Mouse (Mus musculus) hindbrain, embryonic 14.5 days (tissue): ENCODE measurements around the gene Gm48551. TPM values are rescaled to one million over a fixed set of nuclear protein-coding genes. Genes with fewer than 3 reads are reported as not detected.

Experiments
- ATAC-seq: fragments of 200-750 bp; cut with Nextera tagmentation; 2 replicates; pipeline ENCODE4 v1.8.0; 2017; ENCODE audit warnings: moderate number of reproducible peaks, mild to moderate bottlenecking, moderate TSS enrichment, moderate library complexity; ENCODE audit not compliant: low FRiP score
- DNase-seq: peaks from one replicate; pipeline ENCODE4 v3.0.0-alpha.2; 2015; ENCODE audit warnings: low spot score
- H3K27ac ChIP-seq: fragments of 300-500 bp; sonication (generic); 2 replicates; pipeline ENCODE4 v1.5.1; 2014; ENCODE audit warnings: mild to moderate bottlenecking, moderate library complexity
- H3K27me3 ChIP-seq: fragments of 300-500 bp; sonication (generic); 2 replicates; pipeline ENCODE4 v1.6.1; 2014; ENCODE audit warnings: mild to moderate bottlenecking, low read length, mixed read lengths; ENCODE audit not compliant: control insufficient read depth, insufficient read depth
- H3K36me3 ChIP-seq: fragments of 300-500 bp; sonication (generic); replicated peaks from 2 replicates; pipeline ENCODE4 v1.6.1; 2014; ENCODE audit not compliant: control insufficient read depth, insufficient read depth
- H3K4me1 ChIP-seq: fragments of 300-500 bp; sonication (generic); replicated peaks from 2 replicates; pipeline ENCODE4 v1.6.1; 2014; ENCODE audit warnings: antibody characterized with exemption, low read length, mixed read lengths; ENCODE audit not compliant: control insufficient read depth, insufficient read depth
- H3K4me2 ChIP-seq: fragments of 300-500 bp; sonication (generic); replicated peaks from 2 replicates; pipeline ENCODE4 v1.6.1; 2014; ENCODE audit warnings: mild to moderate bottlenecking, moderate library complexity
- H3K4me3 ChIP-seq: fragments of 300-500 bp; sonication (generic); replicated peaks from 2 replicates; pipeline ENCODE4 v1.5.1; 2014; ENCODE audit warnings: mild to moderate bottlenecking, low read length
- H3K9ac ChIP-seq: fragments of 300-500 bp; sonication (generic); 2 replicates; pipeline ENCODE4 v1.6.1; 2014
- H3K9me3 ChIP-seq: fragments of 300-500 bp; sonication (generic); 2 replicates; pipeline ENCODE4 v1.6.1; 2016; ENCODE audit warnings: low read length; ENCODE audit not compliant: control insufficient read depth
- WGBS: fragments of 180-500 bp; shearing (Covaris S2); extraction: QIAGEN DNeasy Blood & Tissue Kit; methylation state at CpG from one replicate; pipeline ENCODE4 v1.1.7; 2014; 5-methylcytosine and 5-hydroxymethylcytosine counted together
- polyA plus RNA-seq: library from polyadenylated mRNA; unstranded; fragments of >200 nt; fragmentation: Nextera tagmentation; extraction: Ambion mirVana; gene quantifications from 2 replicates; pipeline ENCODE4 v1.2.1, GENCODE M21; 2014

The Gm48551 gene
- polyA plus RNA-seq, 1 experiment from 2014 or later = 5.7 TPM

- H3K9ac ChIP-seq = no peak overlapping the region
- H3K4me2 ChIP-seq = peak overlapping the region; percentile 27
- ATAC-seq (no peak), DNase-seq (no peak)
- H3K27ac ChIP-seq = no peak overlapping the region
- H3K36me3 ChIP-seq = peaks cover 57% of the 10 kb centered on the region
- no peaks in the 10 kb centered on the region for H3K9me3 ChIP-seq
- 70% methylated on average over 18 of the region's 18 CpGs for WGBS
- peaks cover 29% of the 10 kb centered on the region for H3K4me1 ChIP-seq
- no peaks in the 10 kb centered on the region for H3K27me3 ChIP-seq
- no peak overlapping the region for H3K4me3 ChIP-seq
Observed at GRCm38 (mm10) chr10:81399798-81400308, 15.6 kb downstream of the Gm48551 start.

- Histone ChIP-seq H3K4me2 (peak overlapping the region; percentile 27), H3K27ac (no peak overlapping the region), H3K4me1 (peaks cover 29% of the 10 kb centered on the region), H3K9ac (0 out of 2 replicates have a peak overlapping the region, but pooled peaks have one; percentile 7), H3K27me3 (no peaks in the 10 kb centered on the region), H3K4me3 (no peak overlapping the region), H3K9me3 (no peaks in the 10 kb centered on the region), H3K36me3 (peaks cover 64% of the 10 kb centered on the region)
- DNase-seq = no peak
- 35% methylated on average over 22 of the region's 22 CpGs for WGBS
- no peak for ATAC-seq
Observed at GRCm38 (mm10) chr10:81400371-81401204, 16.3 kb downstream of the Gm48551 start.

- peaks cover 70% of the 10 kb centered on the region for H3K36me3 ChIP-seq
- no peaks in the 10 kb centered on the region for H3K27me3 ChIP-seq
- ATAC-seq = no peak
- H3K4me1 ChIP-seq = peaks cover 29% of the 10 kb centered on the region
- WGBS = 24% methylated on average over 10 of the region's 10 CpGs
- no peaks in the 10 kb centered on the region for H3K9me3 ChIP-seq
- DNase-seq = peak; percentile 39
- H3K4me3 ChIP-seq = no peak overlapping the region
- H3K27ac ChIP-seq = peak overlapping the region; percentile 74
- H3K4me2 ChIP-seq = peak overlapping the region; percentile 27; the same call in 1 of the 2 replicates
- H3K9ac ChIP-seq = peak overlapping the region; percentile 16; the same call in 1 of the 2 replicates
Observed at GRCm38 (mm10) chr10:81401205-81401520, 16.9 kb downstream of the Gm48551 start.

- H3K27ac ChIP-seq = peak overlapping the region; percentile 74
- no peak overlapping the region for H3K4me3 ChIP-seq
- H3K4me1 ChIP-seq = peaks cover 32% of the 10 kb centered on the region
- 6% methylated on average over 18 of the region's 18 CpGs for WGBS
- peaks cover 75% of the 10 kb centered on the region for H3K36me3 ChIP-seq
- H3K9me3 ChIP-seq = no peaks in the 10 kb centered on the region
- DNase-seq = peak; percentile 68
- H3K9ac ChIP-seq = peak overlapping the region; percentile 16; the same call in 1 of the 2 replicates
- H3K27me3 ChIP-seq = no peaks in the 10 kb centered on the region
- peak overlapping the region; percentile 27; the same call in 1 of the 2 replicates for H3K4me2 ChIP-seq
- ATAC-seq = peak; percentile 67
Observed at GRCm38 (mm10) chr10:81401521-81402226, 17.4 kb downstream of the Gm48551 start.

GRCm38 (mm10) chr10:81402227-81402765 is 18.0 kb downstream of the Gm48551 start:
- H3K36me3 ChIP-seq = peaks cover 80% of the 10 kb centered on the region
- H3K9ac ChIP-seq = no peak overlapping the region
- no peaks in the 10 kb centered on the region for H3K9me3 ChIP-seq
- WGBS = 9% methylated on average over 7 of the region's 7 CpGs
- peak overlapping the region; percentile 74 for H3K27ac ChIP-seq
- 0 out of 2 replicates have a peak, but pooled peaks cover 3% of the 10 kb centered on the region for H3K27me3 ChIP-seq
- no peak overlapping the region for H3K4me3 ChIP-seq
- 0 out of 2 replicates have a peak overlapping the region, but pooled peaks have one; percentile 15 for H3K4me2 ChIP-seq
- no peak for DNase-seq
- peak; percentile 3; the same call in 1 of the 2 replicates for ATAC-seq
- H3K4me1 ChIP-seq = peaks cover 39% of the 10 kb centered on the region

GRCm38 (mm10) chr10:81403511-81403910 is 19.2 kb downstream of the Gm48551 start:
- H3K27ac ChIP-seq = peak overlapping the region; percentile 74
- WGBS = 29% methylated on average over 10 of the region's 10 CpGs
- H3K9ac ChIP-seq = peak overlapping the region; percentile 31; the same call in 1 of the 2 replicates
- 0 out of 2 replicates have a peak, but pooled peaks cover 10% of the 10 kb centered on the region for H3K27me3 ChIP-seq
- peaks cover 51% of the 10 kb centered on the region for H3K4me1 ChIP-seq
- H3K4me2 ChIP-seq = no peak overlapping the region
- no peaks in the 10 kb centered on the region for H3K9me3 ChIP-seq
- ATAC-seq = no peak
- peak; percentile 47 for DNase-seq
- no peak overlapping the region for H3K4me3 ChIP-seq
- H3K36me3 ChIP-seq = peaks cover 85% of the 10 kb centered on the region

GRCm38 (mm10) chr10:81404082-81404481 is 19.8 kb downstream of the Gm48551 start:
- Histone ChIP-seq H3K9me3 (no peaks in the 10 kb centered on the region), H3K36me3 (peaks cover 80% of the 10 kb centered on the region), H3K27me3 (peaks cover 15% of the 10 kb centered on the region; the same call in 1 of the 2 replicates), H3K27ac (no peak overlapping the region), H3K4me3 (no peak overlapping the region), H3K4me1 (peaks cover 51% of the 10 kb centered on the region), H3K9ac (no peak overlapping the region), H3K4me2 (no peak overlapping the region)
- DNase-seq (no peak), ATAC-seq (no peak)
- WGBS = 18% methylated on average over 9 of the region's 9 CpGs

GRCm38 (mm10) chr10:81404720-81405119 is 20.5 kb downstream of the Gm48551 start:
- H3K36me3 ChIP-seq = peaks cover 74% of the 10 kb centered on the region
- 67% methylated on average over 18 of the region's 18 CpGs for WGBS
- no peak overlapping the region for H3K4me2 ChIP-seq
- no peak for ATAC-seq
- H3K4me1 ChIP-seq = peaks cover 51% of the 10 kb centered on the region
- H3K27me3 ChIP-seq = peaks cover 15% of the 10 kb centered on the region; the same call in 1 of the 2 replicates
- H3K27ac ChIP-seq = no peak overlapping the region
- H3K9me3 ChIP-seq = no peaks in the 10 kb centered on the region
- no peak overlapping the region for H3K9ac ChIP-seq
- DNase-seq = no peak
- H3K4me3 ChIP-seq = no peak overlapping the region
